Mouse (Mus musculus): ENCODE results near the gene Wdr20.
A peak's percentile ranks its signal among the peaks of the same experiment; 100 is the strongest.
"Not testable (repeated sequence)": the region's sequence is repeated elsewhere in the genome, so short reads cannot be mapped to it uniquely, and the experiment has no call there.

The Wdr20 gene

DNA sequence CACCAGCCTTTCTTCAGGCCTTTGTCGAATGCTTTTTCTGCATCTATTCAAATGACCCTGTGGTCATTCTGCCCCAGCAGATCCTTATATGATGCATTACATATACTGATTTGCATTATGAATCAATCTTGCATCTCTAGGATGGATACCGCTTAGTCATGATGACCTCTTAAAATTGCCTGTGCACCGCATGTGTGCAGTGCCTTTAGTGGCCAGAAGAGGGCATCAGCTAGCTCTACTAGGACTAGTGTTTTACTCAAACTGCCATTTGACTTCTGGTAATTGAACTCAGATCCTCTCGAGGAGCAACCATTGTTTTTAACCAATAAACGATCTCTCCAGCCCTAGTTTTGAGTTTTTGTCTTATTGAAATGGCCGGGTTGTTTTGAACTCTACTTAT is 24.0 kb upstream of the Wdr20 start:
- DNase-seq (ENCODE audit: low spot score): no peak

DNA sequence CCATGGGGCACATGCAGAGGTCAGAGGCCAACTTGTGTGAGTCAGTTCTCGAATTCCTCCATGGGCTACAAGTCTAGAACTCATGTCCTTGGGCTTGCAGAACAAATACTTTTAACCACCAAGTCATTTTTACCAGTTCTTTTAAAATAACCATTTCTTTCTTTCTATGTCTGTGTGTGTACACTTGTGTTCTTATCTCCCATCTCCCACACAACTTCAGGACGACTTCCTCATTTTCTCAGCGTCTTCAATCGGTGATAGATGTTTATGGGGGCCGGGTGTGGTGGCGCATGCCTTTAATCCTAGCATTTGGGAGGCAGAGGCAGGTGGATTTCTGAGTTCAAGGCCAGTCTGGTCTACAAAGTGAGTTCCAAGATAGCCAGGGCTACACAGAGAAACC is 23.5 kb upstream of the Wdr20 start:
- no peak for DNase-seq (ENCODE audit: low spot score)

DNA sequence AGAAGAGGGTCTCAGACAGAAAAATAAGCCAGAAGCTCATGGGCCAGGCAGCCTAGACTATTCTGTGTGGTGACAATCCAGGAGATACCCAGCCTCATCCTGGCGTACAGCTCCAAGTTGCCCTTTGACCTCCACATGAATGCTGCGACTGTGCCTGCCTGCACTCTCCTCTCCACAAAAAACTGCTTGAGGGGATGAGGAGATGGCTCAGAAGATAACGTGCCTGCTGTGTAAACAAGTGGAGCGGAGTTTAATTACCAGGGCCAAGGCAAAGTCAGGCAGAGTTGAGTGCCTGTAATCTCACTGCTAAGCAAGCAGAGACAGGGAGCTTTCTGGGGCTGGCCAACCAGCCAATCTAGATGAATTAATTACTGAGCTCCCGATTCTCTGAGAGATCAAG is 21.7 kb upstream of the Wdr20 start:
- DNase-seq (ENCODE audit: low spot score): peak; percentile 66

DNA sequence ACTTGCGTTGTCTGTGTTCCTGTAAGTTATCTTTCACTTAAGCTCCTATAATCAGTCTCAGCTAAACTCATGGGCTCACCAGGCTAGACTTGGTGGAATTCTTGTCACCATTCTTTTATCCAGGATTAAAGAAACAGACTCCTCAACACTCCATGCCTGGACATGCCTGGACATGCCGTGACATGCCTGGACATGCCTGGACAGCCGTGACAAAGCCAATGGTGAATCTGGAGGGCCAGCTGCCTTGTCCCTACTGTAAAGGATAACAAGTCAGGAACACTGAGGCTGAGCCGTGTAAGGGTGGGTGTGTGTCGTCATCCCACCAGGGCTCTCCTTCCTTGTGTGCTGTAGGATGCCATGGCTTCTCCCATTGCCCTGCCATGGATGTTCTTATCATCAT is 12.7 kb upstream of the Wdr20 start:
- no peak for DNase-seq (ENCODE audit: low spot score)

DNA sequence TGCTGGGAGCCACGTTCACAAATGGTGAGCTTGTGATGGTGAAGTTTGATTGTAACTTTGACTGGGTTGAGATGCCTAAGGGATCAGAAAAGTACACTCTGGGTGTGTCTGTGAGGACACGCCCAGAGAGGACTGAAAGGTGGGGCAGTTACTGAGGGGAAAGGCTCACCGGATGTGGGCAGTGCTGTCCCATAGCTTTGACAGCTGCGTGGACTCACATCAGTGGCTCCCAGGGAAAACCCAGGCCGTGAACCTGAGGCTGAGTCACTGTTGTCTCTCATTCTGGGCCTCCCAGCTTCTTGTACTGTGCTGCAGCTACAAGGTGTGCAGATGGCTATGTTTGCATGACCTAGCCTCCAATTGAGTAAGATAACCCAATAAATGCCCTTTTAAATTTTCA is 12.3 kb upstream of the Wdr20 start:
- no peak for DNase-seq (ENCODE audit: low spot score)

DNA sequence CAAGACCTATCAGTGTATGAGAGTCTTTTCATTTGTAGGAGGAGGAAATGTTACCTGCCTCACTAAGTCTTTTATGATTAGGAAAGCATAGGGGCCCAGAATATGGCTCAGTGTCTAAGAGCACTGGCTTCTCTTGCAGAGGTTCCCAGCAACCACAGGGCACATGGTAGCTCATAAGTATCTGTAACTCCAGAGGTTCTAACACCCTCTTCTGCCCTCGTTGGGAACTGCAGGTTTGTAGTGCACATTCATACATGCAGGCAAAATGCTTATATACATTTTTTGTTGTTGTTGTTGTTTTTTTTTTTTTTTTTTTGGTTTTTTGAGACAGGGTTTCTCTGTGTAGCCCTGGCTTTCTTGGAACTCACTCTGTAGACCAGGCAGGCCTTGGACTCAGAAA is 11.3 kb upstream of the Wdr20 start:
- DNase-seq (ENCODE audit: low spot score): no peak

DNA sequence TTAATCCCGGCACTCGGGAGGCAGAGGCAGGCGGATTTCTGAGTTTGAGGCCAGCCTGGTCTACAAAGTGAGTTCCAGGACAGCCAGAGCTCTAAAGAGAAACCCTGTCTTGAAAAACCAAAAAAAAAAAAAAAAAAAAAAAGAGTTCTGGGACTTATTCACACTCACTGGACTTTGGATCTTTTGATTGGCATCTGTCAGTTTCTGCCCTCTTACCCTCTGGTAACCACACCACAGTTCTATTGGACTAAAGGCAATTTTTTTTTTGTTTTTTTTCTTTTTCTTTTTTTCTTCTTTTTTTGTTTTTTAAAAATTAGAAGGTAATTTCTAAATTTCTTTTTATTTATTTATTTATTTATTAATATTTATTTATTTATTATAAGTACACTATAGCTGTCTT is 4.5 kb upstream of the Wdr20 start:
- DNase-seq (ENCODE audit: low spot score): not testable (repeated sequence)

DNA sequence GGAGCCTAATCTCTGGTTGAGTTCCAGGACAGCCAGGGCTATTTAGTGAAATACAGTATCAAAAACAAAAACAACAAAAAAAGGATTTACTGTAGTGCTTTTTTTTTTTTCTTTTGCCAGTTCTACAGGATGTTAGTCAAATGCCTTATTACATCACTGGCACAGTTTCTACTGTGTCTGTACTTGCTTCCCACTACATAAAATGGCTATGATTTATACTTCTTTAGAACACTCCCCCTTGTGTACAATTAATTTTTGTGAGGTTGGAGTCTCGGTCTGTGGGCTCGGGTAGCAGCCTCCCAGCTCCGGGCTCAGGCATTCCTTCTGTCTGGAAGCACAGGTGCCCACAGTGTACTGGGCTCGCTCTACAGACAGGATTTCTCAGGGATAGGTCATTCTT is 1.1 kb upstream of the Wdr20 start:
- no peak for DNase-seq (ENCODE audit: low spot score)

DNA sequence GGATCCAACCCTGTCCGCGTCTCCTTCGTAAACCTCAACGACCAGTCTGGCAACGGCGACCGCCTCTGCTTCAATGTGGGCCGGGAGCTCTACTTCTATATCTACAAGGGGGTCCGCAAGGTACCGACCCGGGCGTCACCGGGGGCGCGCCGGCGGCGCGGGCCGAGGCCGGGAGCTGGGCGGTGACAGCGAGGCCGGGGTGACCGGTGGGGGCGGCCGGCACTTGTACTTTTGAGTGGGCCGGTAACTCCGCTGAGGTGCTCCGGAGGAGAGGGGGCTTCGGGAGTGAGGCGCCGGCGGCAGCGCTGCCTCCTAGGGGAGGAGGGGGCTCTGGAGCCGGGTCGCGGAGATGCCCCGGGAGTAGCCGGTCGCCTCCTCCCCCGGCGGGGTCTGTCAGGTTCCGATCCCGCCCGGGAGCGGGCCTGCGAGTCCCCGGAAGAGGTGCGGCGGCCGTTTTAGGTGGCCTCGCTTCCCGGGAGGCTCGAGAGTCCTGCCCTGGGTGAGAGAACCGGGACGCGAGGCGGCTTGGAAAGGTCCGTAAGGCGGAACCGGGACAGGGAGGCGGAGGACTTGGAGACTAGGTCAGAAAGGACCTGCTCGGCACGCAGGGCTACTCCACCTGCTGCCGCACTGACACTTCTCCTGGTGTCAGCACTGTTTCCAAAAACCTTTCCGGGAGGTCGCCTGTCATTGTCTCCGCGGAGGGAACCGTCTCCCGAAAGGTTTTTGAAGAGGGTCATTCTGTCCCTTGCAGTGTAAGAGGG is 596 bp downstream of the Wdr20 start:
- no peak for DNase-seq (ENCODE audit: low spot score)

DNA sequence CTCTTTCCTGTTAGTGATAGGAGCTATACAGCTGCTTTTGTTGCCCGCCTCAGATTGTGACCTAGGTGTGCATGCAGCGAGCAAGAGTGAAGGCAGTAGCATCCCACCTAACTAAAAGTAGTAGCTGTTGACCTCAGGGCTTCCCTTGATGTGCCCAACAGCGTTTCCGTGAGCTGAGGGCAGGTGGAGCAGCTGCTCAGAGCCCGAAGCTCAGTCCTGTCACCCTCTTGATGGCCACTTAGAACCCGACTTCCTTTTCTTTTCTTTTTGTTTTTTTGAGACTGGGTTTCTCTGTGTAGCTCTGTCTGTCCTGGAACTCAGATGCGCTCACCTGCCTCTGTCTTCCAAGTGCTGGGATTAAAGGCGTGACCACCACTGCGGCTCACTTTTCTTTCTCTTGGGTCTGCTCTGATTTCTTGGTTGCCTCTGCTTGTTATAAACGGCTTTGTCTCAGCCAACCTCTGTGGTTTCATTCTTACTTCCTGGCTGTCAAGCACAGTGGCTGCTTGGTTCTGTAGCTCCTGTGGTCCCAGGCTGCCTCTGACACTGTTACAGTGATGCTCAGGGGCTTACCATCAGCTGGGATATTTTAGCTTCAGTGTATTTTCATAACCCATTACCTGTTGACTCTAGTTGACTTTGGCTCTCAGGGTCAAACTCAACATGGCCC is 13.2 kb downstream of the Wdr20 start:
- DNase-seq (ENCODE audit: low spot score): no peak

DNA sequence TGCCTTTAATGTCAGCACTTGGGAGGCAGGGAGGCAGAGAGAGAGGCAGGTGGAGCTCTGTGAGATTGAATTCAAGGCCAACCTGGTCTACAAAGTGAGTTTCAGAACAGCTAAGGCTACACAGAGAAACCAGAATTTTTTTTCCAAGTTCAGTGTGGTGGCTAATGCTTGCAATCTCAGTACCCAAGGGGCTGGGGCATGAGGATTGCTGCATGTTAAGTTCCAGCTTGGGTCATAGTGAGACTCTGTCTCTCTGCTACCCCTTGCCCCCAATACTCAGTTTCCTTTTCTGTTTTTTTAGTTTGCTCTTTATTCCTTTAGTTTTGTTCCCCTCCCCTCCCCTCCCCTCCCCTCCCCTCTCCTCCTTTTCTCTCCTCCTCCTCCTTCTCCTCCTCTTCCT is 15.0 kb downstream of the Wdr20 start:
- no peak for DNase-seq (ENCODE audit: low spot score)

DNA sequence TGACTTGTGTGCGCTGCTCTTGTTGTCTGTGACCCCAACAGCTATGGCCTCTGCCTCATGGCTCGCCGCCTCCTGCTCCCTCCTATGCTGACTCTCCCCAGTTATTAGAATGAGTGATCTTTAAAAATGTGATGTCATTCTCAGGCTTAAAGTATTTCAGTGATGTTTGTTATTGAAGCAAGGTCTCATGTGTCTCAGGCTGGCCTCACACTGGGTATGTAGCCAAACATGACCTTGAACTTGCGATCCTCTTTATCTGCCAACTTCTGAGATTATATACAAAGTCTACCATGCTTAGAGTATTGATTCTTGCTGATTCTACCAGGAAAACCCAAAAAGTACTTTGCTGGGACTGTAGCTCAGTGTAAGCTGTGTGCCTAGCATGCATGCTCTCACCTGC is 16.2 kb downstream of the Wdr20 start:
- no peak for DNase-seq (ENCODE audit: low spot score)

DNA sequence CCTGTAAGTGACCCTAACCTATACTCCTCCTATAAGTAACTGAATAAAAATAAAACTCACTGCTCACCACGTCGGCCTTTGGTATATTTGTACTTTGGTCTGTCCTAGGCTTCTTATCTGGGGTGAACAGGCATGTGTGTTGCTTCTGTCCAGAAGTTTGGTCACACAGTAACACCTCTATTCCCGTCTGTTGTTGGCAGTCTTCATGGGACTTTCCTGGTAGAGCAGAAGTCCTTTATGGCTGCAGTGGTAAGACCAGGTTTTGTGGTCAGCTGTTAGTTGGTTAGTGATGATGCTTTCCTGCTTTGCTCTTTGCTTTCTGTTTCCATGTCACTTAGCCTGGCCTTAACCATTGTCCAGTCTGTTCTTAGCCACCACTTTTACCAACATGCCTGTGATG is 19.4 kb downstream of the Wdr20 start:
- DNase-seq (ENCODE audit: low spot score): no peak

DNA sequence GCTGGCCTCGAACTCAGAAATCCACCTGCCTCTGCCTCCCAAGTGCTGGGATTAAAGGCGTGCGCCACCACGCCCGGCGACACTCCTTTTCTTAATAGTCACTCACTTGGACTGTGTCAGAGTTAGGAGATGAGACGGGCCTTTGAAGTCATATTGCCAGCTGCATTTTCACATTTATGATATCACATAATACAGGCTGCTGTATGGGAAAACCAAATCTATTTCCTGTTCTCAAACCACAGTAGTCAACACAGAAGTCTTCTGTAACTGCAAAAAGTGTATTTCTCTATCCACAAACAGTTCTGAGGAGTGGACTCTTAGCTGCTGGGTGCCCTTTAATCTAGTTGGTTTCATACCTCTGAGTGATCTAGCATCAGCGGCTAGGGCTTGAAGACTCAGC is 21.2 kb downstream of the Wdr20 start:
- no peak for DNase-seq (ENCODE audit: low spot score)

DNA sequence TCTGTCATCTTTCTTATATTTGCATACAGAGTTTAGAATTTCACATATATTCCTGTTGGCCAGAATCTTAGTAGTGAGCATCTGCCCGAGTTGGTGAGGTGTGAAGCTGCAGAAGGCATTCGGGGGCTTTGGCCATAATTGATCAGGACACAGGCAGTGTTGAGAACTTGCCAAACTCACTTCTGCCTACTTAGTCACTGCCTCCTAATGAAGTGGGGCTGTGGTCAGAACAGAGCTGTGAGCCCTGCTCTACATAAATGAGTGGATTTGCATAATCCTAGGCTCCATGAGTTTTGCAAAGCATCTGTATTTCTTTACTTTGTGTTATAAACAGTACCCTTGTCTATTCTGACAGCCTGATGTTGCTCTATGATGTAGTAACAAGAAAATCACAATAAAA is 24.6 kb downstream of the Wdr20 start:
- no peak for DNase-seq (ENCODE audit: low spot score)

DNA sequence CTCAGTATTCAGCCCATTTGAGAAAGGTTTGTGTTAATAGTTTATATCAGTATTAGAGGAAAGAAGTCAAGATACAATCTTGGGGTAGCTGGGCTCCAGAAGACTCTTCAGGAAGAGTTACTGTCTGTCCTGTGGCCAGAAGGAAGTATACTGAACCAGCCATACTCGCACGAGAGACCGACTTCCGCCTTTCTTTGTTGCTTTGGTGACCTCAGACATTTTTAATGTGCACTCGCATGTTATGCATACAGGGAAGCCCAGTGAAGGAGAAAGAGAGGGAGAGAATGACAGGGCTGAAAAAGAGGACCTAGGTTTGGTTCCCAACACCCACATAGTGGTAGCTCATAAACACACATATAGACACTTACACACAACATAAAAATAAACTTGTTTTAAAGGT is 26.8 kb downstream of the Wdr20 start:
- DNase-seq (ENCODE audit: low spot score): no peak

DNA sequence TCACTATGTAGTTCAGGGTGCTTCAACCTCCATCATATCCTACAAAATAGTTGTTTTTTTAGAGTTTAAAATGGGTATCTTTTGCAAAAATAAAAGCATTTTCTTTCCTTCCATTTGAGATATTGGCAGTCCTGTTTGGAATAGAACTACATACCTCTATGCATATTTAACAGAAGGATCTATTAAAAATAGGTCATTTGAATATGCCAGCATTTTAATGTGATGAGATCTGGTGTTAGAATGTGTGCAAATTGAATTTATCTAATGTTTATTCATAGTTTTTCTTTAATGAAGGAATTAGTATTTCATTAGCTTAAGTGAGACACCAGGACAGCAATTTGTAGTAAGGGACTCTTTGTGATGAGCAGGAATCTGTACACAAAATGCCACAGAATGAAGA is 30.8 kb downstream of the Wdr20 start:
- no peak for DNase-seq (ENCODE audit: low spot score)

DNA sequence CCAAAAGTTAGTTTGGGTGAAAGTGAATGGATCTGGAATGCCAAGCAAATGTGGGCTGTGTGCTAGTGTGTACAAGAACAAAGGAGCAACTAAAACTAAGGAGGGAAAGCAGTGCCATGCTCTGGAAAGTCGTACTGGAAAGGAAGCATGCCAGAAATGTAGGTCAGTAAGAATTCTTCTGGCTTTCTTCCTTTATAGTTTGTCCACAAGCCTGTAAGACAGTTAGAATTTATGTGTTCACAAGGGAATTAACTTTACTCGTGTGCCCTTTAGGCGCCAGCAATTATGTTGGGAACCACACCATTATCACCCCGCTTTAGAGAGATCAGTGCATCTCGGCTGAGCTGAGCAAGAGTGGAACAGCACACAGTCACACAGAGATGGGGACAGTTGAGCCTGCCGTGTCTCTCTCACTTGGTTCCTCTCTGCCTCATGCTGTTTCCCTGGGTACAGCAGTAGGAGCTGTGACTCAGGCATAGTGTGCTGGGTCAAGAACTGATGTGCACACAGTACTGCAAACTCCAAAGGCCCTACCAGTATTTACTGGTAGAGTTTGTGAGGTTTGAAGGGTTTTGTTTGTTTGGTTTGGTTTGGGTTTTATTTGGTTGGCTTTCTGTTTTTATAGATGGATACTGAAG is 32.0 kb downstream of the Wdr20 start:
- no peak for DNase-seq (ENCODE audit: low spot score)

DNA sequence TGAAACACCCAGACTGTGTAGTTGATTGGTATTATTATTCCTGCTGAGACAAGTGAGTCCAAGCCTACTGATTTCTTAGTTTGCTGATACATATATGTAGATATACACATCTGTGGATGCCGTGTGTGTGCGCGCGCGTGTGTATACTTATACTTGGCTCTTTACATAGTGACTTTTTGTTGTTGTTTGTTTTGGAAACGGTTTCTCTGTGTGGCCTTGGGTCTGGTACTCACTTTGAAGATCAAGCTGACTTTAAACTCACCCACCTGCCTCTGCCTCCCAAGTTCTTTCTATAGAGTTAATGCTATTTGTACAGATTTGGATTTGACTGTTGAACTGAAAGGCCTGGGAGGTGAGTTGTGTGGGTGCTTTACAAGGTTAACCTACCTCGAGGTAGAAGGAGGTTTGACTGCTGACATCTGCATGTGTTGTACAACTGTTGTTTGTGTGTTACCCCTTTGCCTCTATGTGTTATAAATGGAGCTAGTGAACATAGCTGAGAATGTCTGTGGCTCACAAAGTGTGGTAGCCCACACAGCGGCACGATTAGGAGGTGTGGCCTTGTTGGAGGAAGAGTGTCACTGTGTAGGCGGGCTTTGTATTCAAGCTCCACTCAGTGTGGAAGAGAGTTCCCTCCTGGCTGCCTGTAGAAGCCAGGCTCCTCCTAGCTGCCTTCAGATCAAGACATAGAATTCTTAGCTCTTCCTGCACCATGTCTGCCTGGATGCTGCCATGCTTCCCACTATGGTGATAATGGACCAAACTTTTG is 32.9 kb downstream of the Wdr20 start:
- DNase-seq (ENCODE audit: low spot score): no peak

DNA sequence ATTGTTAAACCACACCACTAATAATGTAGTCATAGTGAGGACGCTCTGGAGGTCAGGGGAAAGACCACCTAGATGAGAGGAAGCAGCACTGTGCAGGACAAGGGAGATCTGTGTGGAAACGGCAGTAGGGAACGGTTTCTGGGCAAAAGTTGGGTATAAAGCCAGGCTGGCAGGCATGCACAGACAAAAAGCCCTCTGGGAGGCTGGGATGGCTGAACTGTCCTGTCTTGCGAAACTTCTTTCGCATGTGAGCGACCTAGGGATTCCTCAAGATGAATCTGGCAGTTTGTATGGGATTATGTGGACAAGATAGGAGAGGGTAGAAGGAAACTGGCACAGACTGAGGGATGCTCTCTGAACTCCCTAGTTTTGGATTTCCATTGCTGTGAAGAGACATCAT is 34.2 kb downstream of the Wdr20 start:
- DNase-seq (ENCODE audit: low spot score): no peak

DNA sequence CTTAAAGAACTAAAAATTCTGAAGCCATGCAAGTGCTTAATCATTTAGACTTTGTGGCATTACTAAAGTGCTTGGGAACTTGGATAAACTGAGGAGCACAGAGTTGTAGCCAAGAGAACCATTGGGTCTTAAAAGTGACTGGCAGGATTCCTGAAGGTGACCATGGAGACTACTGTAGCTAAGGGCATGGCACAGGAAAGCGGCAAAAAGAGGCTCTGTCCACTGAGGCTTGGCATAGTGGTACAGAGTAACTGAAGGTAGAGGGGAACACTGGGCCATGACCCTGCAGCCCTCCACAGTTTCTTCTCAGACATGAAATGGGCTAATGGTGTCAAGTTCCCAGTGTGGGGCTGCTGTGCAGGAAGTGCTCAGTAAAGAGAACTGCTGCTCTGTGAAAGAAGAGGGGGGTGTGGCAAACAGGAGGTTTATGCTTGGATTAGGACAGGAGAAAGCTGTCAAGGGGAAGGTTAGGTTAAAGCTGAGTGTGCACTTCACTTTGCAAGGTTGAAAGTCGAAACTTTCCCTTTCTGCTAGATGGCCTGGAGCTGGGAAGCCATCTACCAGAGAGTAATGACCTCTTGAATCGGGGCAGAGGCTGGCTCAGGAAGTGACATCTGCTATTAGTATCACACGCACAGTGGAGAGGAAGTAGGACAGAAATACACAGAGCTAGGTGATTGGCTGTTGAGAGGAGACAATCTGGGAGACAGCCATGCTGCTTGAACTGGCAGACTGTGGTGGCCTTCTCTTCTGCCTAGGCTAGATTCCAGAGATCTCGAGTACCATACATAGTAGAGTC is 38.1 kb downstream of the Wdr20 start:
- DNase-seq (ENCODE audit: low spot score): peak; percentile 44

DNA sequence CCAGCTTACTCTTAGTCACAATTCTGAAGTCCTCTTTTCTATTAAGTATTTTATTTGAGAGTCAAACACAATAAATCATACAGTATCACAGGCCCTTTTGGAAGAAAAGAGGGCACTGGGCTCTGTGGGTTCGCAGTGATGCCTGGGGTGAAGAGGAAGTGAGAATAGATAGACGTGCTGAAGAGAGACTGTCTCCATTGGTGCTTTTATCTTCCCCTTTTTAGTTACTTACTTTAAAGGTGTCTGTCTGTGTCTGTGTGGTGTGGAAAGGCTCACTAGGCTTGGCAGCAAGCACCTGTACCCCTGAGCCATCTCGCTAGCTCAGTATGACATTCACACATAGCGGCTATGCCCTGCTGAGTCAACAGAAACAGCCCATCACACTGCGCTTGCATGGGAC is 40.1 kb downstream of the Wdr20 start:
- no peak for DNase-seq (ENCODE audit: low spot score)
